Mouse (Mus musculus) adrenal gland, postnatal 14 days (tissue): Measurements from ENCODE around the gene Cdk6. TPM values are rescaled to one million over a fixed set of nuclear protein-coding genes. Genes with fewer than 3 reads are reported as not detected.

Experiments
- DNase-seq: peaks from one replicate; pipeline ENCODE4 v3.0.0; 2021; ENCODE audit warnings: mixed read lengths
- total RNA-seq: library from RNA; stranded (reverse); gene quantifications from 2 replicates; pipeline ENCODE4 v1.2.3, GENCODE M21; 2021

The Cdk6 gene
- total RNA-seq, 1 experiment from 2014 or later, result 23.4 TPM

DNA sequence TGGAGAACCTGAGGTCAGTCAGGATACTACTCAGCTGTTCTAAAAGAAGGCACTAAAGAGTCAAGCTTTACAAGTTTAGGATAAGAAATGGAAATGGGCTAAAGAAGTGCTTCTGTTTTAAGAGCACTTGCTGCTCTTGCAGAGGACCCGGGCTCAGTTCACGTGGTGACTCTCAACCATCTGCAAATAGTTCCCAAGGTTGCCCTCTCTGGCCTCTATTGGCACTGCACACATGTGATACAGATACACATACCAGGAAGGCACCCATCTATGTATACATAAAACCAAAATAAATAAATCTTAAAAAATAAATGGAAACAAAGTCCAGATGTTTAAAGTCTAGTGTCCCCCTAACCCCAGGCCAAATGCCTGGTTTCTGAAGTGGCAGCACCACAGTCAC is 233.5 kb downstream of the Cdk6 start:
- DNase-seq, result no peak

DNA sequence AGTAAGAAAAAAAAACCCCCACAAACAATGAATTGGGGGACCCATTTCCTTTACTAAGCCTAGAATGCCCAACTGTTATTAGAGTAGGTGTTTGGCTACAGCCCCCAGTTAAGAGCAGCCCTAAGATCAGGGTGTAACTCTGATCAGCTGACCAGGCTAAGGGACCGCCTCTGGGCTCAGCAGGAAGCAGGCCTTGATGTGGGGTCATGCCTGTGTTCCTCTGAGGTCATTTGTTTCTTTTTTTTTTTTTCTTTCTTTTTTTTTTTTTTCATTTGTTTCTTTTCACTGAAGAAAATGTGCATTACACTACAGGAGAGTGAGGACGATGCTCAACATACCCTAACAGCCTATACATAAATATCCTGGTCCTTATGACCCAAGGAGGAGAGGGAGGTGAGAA is 236.7 kb downstream of the Cdk6 start:
- DNase-seq, result no peak

DNA sequence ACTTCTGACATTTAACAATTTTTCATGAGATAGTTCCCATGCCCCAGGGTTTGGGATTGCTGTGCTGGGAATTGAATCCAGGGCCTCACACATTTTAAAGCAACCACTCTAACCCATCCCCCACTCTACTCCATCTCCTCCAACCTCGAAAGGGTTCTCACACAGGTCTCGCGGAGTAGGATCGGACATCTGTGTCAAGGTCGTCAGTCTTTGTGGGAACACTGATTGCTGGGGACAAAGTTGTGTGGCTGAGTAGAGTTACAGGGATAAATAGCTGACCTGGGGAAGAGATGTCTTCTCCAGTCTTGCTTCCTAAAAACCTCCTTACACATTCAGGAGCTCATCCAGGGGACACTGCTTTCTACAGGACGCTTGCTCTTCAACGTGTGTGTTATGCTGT is 237.8 kb downstream of the Cdk6 start:
- DNase-seq, result no peak

Other genes starting within 250 kb of the Cdk6 start
- 30.1 and 32.0 TPM in 2 replicates for gene Fam133b, start 202.3 kb downstream of the Cdk6 start, total RNA-seq
- gene 1700109H08Rik, start 230.1 kb downstream of the Cdk6 start, total RNA-seq, result 2.6 and 3.0 TPM in 2 replicates